Mouse (Mus musculus) cortical plate, adult 2 months (tissue): ENCODE data around the gene Qtrt2.

Experiments used
- CTCF ChIP-seq: fragments of 200-500 bp; IDR thresholded peaks from 2 replicates; pipeline ENCODE4 v1.5.1; 2011; ENCODE audit warnings: mild to moderate bottlenecking, control low read depth, low read length; ENCODE audit not compliant: insufficient read depth; ENCODE audit errors: extremely low read depth
- POLR2A ChIP-seq: fragments of 200-500 bp; IDR thresholded peaks from 2 replicates; pipeline ENCODE4 v1.6.1; 2011; ENCODE audit warnings: mild to moderate bottlenecking, low read length, control low read depth; ENCODE audit not compliant: insufficient read depth; ENCODE audit errors: extremely low read depth

DNA sequence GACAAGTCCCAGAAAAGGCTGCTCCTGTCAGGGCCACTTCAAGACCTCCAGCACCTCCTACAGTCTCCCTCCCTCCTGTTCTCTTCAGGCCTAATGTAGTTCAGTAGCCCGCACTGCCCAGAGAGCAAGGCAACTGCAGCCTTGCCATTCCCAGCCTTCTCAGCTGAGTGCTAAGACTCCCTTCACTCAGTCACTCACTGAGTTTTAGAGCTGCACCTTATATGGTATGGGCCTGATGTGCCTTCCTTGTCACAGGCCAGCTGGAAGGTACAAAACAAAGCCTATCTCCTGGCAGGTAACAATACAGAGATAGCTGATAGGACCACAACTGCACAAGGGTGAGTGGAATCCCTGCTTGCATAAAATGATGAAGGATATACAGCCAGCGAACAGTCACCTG is 45.8 kb upstream of the Qtrt2 start:
- no peak for TF ChIP-seq CTCF
- TF ChIP-seq POLR2A, result no peak
